Mouse (Mus musculus): Measurements from ENCODE around the gene Olfr54. TPM values are rescaled to one million over a fixed set of nuclear protein-coding genes. Genes with fewer than 3 reads are reported as not detected.
"Not testable (repeated sequence)": the region's sequence is repeated elsewhere in the genome, so short reads cannot be mapped to it uniquely, and the experiment has no call there.

Olfr54 gene
- polyA plus RNA-seq (2016; fragmentation: Nextera tagmentation; extraction: Ambion mirVana) = not detected in 2 replicates

DNA sequence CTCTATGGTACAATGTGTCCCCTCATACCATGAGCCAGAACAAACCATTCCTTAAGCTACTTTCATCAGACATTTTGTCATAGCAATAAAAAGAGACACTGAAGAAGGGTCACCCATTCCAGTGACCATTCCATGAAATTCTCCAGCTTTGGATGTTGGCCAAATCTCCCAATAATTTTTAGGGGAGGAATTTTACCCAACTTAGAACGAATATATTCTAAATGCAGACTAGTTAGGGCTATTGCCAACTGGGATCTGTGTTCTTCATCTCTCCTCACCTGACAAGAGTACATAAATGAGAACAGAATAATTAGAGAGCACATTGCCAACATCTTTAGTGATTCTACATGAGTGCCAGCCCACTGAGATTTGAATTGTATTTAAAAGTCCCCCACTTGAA, at the start of gene Olfr54:
Gene Olfr54, plus strand, starts transcription at position 301 of the 400 bp plus-strand sequence.
- H3K9ac ChIP-seq = no peak within 1 kb of the TSS
- H3K27ac ChIP-seq (ENCODE audit: poor library complexity, severe bottlenecking) = no peak within 1 kb of the TSS
- no peaks in the 10 kb centered on the region for H3K4me1 ChIP-seq (replicated peaks)
- H3K4me2 ChIP-seq = no peak within 1 kb of the TSS
- no peak for ATAC-seq (ENCODE audit: insufficient number of reproducible peaks, low FRiP score)
- 56% methylated on average over 1 of the region's 1 CpGs for WGBS
- no peaks in the 10 kb centered on the region for H3K36me3 ChIP-seq
- no peaks in the 10 kb centered on the region for H3K27me3 ChIP-seq (replicated peaks)
- H3K4me3 ChIP-seq = no peak within 1 kb of the TSS
- no peaks in the 10 kb centered on the region for H3K9me3 ChIP-seq (replicated peaks)

- Histone ChIP-seq H3K4me2 (no peak overlapping the region), H3K36me3 (no peaks in the 10 kb centered on the region), H3K27ac (ENCODE audit: poor library complexity, severe bottlenecking) (no peak overlapping the region), H3K9me3 (replicated peaks) (no peaks in the 10 kb centered on the region), H3K27me3 (replicated peaks) (peaks cover 11% of the 10 kb centered on the region; the same call in 1 of the 2 replicates), H3K4me1 (replicated peaks) (no peaks in the 10 kb centered on the region), H3K4me3 (no peak overlapping the region), H3K9ac (no peak overlapping the region)
- ATAC-seq (ENCODE audit: insufficient number of reproducible peaks, low FRiP score) = no peak
- WGBS = 67% methylated on average over 2 of the region's 2 CpGs
Observed at GRCm38 (mm10) chr11:50964886-50965285, 49.1 kb upstream of the Olfr54 start.

DNA sequence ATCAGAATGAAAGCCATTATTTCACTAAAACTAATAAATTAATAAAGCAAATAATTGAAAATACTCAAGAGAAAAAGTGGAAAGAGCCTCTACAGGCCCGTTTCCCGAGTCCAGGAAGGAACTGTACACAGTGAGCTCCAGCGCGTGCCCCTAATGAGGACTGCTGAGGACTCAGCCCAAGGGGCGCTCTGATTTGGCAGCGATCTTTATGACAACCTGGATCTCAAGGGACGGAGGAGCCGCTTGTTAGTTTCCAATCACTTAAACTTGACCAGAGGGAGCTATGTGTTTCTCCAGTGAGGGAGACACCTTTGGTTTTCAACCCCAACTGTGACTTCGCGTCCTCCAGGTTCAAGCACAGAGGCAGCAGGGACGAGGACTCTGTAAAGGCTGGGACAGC, 47.8 kb upstream of the Olfr54 start, which contains the start of gene Olfr1378:
Gene Olfr1378, plus strand, starts transcription at position 301 of the 400 bp plus-strand sequence.
- H3K4me1 ChIP-seq (replicated peaks) = no peaks in the 10 kb centered on the region
- H3K9me3 ChIP-seq (replicated peaks) = no peaks in the 10 kb centered on the region
- no peak within 1 kb of the TSS for H3K9ac ChIP-seq
- ATAC-seq (ENCODE audit: insufficient number of reproducible peaks, low FRiP score) = no peak
- H3K27ac ChIP-seq (ENCODE audit: poor library complexity, severe bottlenecking) = no peak within 1 kb of the TSS
- H3K27me3 ChIP-seq (replicated peaks) = peaks cover 10% of the 10 kb centered on the region
- H3K36me3 ChIP-seq = no peaks in the 10 kb centered on the region
- 79% methylated on average over 11 of the region's 11 CpGs for WGBS
- H3K4me3 ChIP-seq = no peak within 1 kb of the TSS
- H3K4me2 ChIP-seq = no peak within 1 kb of the TSS

DNA sequence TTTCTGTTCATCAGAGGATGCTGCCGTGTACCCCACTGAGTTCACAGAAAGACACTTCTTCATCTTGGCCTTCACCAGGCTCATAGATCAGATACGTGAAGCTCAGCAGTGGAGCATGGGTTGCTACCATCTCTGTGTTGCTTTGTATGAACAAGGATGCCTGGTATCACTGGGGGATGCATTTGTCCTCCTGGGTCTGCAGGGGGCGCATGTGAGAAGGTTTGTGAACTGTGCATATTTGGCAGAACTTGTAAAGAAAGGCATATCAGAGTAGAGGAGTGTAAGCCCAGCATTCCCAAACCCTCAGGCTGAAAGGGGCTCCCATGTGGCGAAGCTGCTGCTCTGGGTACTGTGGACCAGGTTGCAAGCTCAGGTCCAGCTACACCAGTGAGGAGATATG, 36.8 kb upstream of the Olfr54 start:
- no peak for ATAC-seq (ENCODE audit: insufficient number of reproducible peaks, low FRiP score)
- 62% methylated on average over 4 of the region's 4 CpGs for WGBS
- no peak overlapping the region for H3K27ac ChIP-seq (ENCODE audit: poor library complexity, severe bottlenecking)

GRCm38 (mm10) chr11:50981667-50982066, 32.4 kb upstream of the Olfr54 start, which contains the start of gene Olfr1377:
Olfr1377 (plus strand) TSS chr11:50981967.
- H3K27ac ChIP-seq (ENCODE audit: poor library complexity, severe bottlenecking) = no peak within 1 kb of the TSS
- 65% methylated on average over 5 of the region's 5 CpGs for WGBS

More for the DNA sequence above, 36.8 kb upstream of the Olfr54 start:
- Histone ChIP-seq H3K4me3 (no peak overlapping the region), H3K4me2 (no peak overlapping the region), H3K36me3 (no peaks in the 10 kb centered on the region), H3K9me3 (replicated peaks) (no peaks in the 10 kb centered on the region), H3K4me1 (replicated peaks) (no peaks in the 10 kb centered on the region), H3K27me3 (replicated peaks) (peaks cover 47% of the 10 kb centered on the region), H3K9ac (no peak overlapping the region)

DNA sequence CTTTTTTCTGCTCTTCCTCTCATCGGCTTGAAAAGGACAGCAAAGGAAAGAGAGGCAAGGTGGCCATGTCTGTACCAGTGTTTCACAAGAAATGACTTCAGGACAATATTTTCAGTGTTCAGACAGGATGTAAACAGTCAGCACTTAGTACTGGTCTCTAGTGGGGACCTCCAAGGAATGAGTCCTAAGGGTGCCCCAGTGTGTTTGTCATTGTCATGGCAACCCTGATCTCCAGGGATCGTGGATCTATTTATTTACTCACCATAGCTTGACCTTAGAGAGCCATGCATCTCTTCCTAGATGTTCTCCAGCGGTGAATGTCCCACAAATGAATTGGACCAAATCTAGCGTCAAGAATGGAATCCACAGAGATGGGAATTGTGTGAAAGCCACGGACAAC, 10.7 kb upstream of the Olfr54 start, which contains the start of gene Olfr51:
Gene Olfr51, plus strand, starts transcription at position 301 of the 400 bp plus-strand sequence.
- H3K4me2 ChIP-seq = no peak within 1 kb of the TSS
- H3K9ac ChIP-seq = no peak within 1 kb of the TSS
- 73% methylated on average over 5 of the region's 5 CpGs for WGBS
- H3K27me3 ChIP-seq (replicated peaks) = no peaks in the 10 kb centered on the region
- no peaks in the 10 kb centered on the region for H3K4me1 ChIP-seq (replicated peaks)
- H3K27ac ChIP-seq (ENCODE audit: poor library complexity, severe bottlenecking) = no peak within 1 kb of the TSS
- no peaks in the 10 kb centered on the region for H3K9me3 ChIP-seq (replicated peaks)
- ATAC-seq (ENCODE audit: insufficient number of reproducible peaks, low FRiP score) = no peak
- H3K4me3 ChIP-seq = no peak within 1 kb of the TSS
- no peaks in the 10 kb centered on the region for H3K36me3 ChIP-seq

More at GRCm38 (mm10) chr11:50981667-50982066, 32.4 kb upstream of the Olfr54 start, which contains the start of gene Olfr1377:
- peaks cover 50% of the 10 kb centered on the region for H3K27me3 ChIP-seq (replicated peaks)
- H3K4me3 ChIP-seq = no peak within 1 kb of the TSS
- H3K4me2 ChIP-seq = no peak within 1 kb of the TSS
- no peaks in the 10 kb centered on the region for H3K9me3 ChIP-seq (replicated peaks)
- 0 out of 2 replicates have a peak, but pooled peaks cover 3% of the 10 kb centered on the region for H3K4me1 ChIP-seq (replicated peaks)
- H3K36me3 ChIP-seq = no peaks in the 10 kb centered on the region
- H3K9ac ChIP-seq = no peak within 1 kb of the TSS
- no peak for ATAC-seq (ENCODE audit: insufficient number of reproducible peaks, low FRiP score)

DNA sequence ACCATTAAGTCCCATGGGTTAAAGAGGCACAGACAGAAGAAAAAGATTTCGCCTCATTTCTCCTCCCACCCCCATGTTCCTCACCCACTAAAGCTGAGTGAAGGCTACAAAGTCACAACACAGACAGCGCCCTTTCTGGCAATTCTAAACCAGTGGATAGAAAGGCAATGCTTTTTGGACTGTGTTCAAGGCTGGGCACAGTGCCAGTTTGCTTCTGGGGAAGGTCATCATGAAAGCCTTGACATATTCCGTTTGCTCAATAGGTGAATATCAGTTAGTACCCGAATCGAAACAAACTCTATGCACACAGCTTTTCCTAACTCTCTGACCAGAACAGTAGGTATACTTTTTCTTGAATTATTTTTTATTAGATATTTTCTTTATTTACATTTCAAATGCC, 2.2 kb upstream of the Olfr54 start:
- Histone ChIP-seq H3K27me3 (replicated peaks) (no peaks in the 10 kb centered on the region), H3K4me1 (replicated peaks) (no peaks in the 10 kb centered on the region), H3K27ac (ENCODE audit: poor library complexity, severe bottlenecking) (no peak overlapping the region), H3K4me3 (no peak overlapping the region), H3K9ac (no peak overlapping the region), H3K4me2 (no peak overlapping the region), H3K36me3 (no peaks in the 10 kb centered on the region), H3K9me3 (replicated peaks) (no peaks in the 10 kb centered on the region)
- WGBS = 67% methylated on average over 5 of the region's 5 CpGs
- ATAC-seq (ENCODE audit: insufficient number of reproducible peaks, low FRiP score) = no peak

DNA sequence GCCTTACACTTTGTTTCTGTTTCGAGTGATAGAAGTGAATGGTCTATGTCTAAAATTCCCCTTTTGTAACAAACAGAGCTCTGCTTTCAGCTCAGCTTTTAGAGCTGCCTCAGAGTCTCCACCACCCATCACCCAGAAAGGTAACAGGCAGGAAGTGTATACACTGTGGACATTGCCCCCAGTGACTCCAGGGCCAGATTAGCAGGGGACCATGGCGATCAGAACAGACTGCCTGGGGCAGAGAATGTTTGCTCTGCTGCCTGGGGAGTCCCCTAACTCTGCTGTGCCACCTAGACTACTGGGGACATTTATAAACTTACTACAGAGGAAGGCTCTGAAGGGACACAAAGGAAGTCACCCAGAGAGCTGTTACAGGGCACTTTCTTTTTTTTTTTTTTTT, 2.3 kb downstream of the Olfr54 start:
- Histone ChIP-seq H3K9ac (no peak overlapping the region), H3K27ac (ENCODE audit: poor library complexity, severe bottlenecking) (no peak overlapping the region), H3K27me3 (replicated peaks) (no peaks in the 10 kb centered on the region), H3K4me2 (no peak overlapping the region), H3K36me3 (no peaks in the 10 kb centered on the region), H3K4me1 (replicated peaks) (no peaks in the 10 kb centered on the region), H3K9me3 (replicated peaks) (no peaks in the 10 kb centered on the region), H3K4me3 (no peak overlapping the region)
- 47% methylated on average over 2 of the region's 2 CpGs for WGBS
- ATAC-seq (ENCODE audit: insufficient number of reproducible peaks, low FRiP score) = no peak

DNA sequence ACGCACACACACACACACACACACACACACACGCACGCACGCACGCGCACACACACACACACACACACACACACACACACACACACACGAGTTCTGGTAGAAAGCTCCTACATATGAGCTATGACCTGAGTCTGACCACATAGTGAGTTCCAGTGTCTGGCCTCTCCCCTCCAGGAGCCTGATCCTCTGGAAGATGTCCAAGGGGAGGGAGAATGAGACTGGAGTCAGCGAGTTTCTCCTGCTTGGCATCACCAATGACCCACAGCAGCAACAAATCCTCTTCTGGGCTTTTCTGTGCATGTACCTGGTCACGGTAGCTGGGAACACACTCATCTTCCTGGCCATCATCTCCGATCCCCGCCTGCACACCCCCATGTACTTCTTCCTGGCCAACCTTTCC, 12.8 kb downstream of the Olfr54 start:
- H3K4me2 ChIP-seq; ATAC-seq (ENCODE audit: insufficient number of reproducible peaks, low FRiP score); H3K9ac ChIP-seq; H3K4me3 ChIP-seq; H3K27me3 ChIP-seq (replicated peaks); H3K36me3 ChIP-seq; H3K4me1 ChIP-seq (replicated peaks); H3K27ac ChIP-seq (ENCODE audit: poor library complexity, severe bottlenecking); H3K9me3 ChIP-seq (replicated peaks): not testable (repeated sequence)
- WGBS = 80% methylated on average over 11 of the region's 11 CpGs

DNA sequence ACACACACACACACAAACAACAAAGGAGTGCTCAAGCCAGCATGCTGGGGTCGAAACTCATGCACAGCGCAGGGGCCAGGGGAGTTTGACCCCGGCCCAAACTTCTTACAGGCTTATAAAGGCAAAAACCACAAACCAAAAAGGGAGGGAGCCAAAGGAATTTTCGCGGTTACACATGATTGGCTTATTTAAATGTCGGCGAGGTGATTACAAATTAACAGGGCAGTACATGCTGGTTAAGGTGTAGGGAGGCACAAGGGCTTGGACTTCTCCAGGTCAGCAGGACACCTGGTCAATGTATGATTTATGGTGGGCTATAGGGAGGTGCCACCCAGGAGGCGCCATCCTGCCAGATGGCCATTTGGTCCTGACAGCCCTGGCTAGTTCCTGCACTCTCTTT, 15.3 kb downstream of the Olfr54 start:
- not testable (repeated sequence) for H3K4me2 ChIP-seq; ATAC-seq (ENCODE audit: insufficient number of reproducible peaks, low FRiP score); H3K9ac ChIP-seq; H3K27ac ChIP-seq (ENCODE audit: poor library complexity, severe bottlenecking); H3K9me3 ChIP-seq (replicated peaks); H3K4me3 ChIP-seq; H3K36me3 ChIP-seq; H3K27me3 ChIP-seq (replicated peaks); H3K4me1 ChIP-seq (replicated peaks)
- 79% methylated on average over 8 of the region's 8 CpGs for WGBS

- Histone ChIP-seq H3K9ac (no peak overlapping the region), H3K4me2 (no peak overlapping the region), H3K27ac (ENCODE audit: poor library complexity, severe bottlenecking) (no peak overlapping the region), H3K36me3 (no peaks in the 10 kb centered on the region), H3K4me3 (no peak overlapping the region), H3K9me3 (replicated peaks) (peaks cover 3% of the 10 kb centered on the region; the same call in 1 of the 2 replicates), H3K27me3 (replicated peaks) (no peaks in the 10 kb centered on the region), H3K4me1 (replicated peaks) (no peaks in the 10 kb centered on the region)
- WGBS = 80% methylated on average over 2 of the region's 2 CpGs
- ATAC-seq (ENCODE audit: insufficient number of reproducible peaks, low FRiP score) = no peak
Observed at GRCm38 (mm10) chr11:51030225-51030624, 16.2 kb downstream of the Olfr54 start.

- no peak for ATAC-seq (ENCODE audit: insufficient number of reproducible peaks, low FRiP score)
- WGBS = 20% methylated on average over 1 of the region's 1 CpGs
- H3K27me3 ChIP-seq (replicated peaks) = no peaks in the 10 kb centered on the region
- H3K4me2 ChIP-seq = no peak overlapping the region
- H3K9me3 ChIP-seq (replicated peaks) = no peaks in the 10 kb centered on the region
- H3K4me1 ChIP-seq (replicated peaks) = no peaks in the 10 kb centered on the region
- H3K4me3 ChIP-seq = no peak overlapping the region
- no peak overlapping the region for H3K9ac ChIP-seq
- H3K36me3 ChIP-seq = no peaks in the 10 kb centered on the region
- H3K27ac ChIP-seq (ENCODE audit: poor library complexity, severe bottlenecking) = no peak overlapping the region
Observed at GRCm38 (mm10) chr11:51032851-51033250, 18.8 kb downstream of the Olfr54 start.

Data from heart, embryonic 12.5 days (tissue).